Mouse (Mus musculus): Measurements from ENCODE around the gene Scnn1a. TPM values are rescaled to one million over a fixed set of nuclear protein-coding genes. Genes with fewer than 3 reads are reported as not detected.

Scnn1a gene
- polyA plus RNA-seq, 1 experiment from 2014 or later = 0.42 TPM

- H3K4me1 ChIP-seq (replicated peaks) = peaks cover 54% of the 10 kb centered on the region
- peaks cover 79% of the 10 kb centered on the region for H3K27me3 ChIP-seq (ENCODE audit: insufficient read depth, poor library complexity, severe bottlenecking)
- H3K36me3 ChIP-seq = peaks cover 41% of the 10 kb centered on the region
- no peaks in the 10 kb centered on the region for H3K9me3 ChIP-seq
- WGBS = 58% methylated on average over 9 of the region's 9 CpGs
- no peak overlapping the region for H3K4me3 ChIP-seq
- DNase-seq (ENCODE audit: low spot score) = no peak
- H3K27ac ChIP-seq = no peak overlapping the region
These were observed 39.5 kb downstream of the Scnn1a start for GRCm38 (mm10) chr6:125359999-125360398.

GRCm38 (mm10) chr6:125360846-125361245, 40.4 kb downstream of the Scnn1a start:
- 50% methylated on average over 9 of the region's 9 CpGs for WGBS
- Histone ChIP-seq H3K9me3 (no peaks in the 10 kb centered on the region), H3K4me3 (no peak overlapping the region), H3K4me1 (replicated peaks) (peaks cover 45% of the 10 kb centered on the region), H3K36me3 (peaks cover 41% of the 10 kb centered on the region), H3K27me3 (ENCODE audit: insufficient read depth, poor library complexity, severe bottlenecking) (peaks cover 74% of the 10 kb centered on the region), H3K27ac (no peak overlapping the region)
- DNase-seq (ENCODE audit: low spot score) = no peak

GRCm38 (mm10) chr6:125361467-125362291, 41.2 kb downstream of the Scnn1a start:
- peaks cover 40% of the 10 kb centered on the region for H3K4me1 ChIP-seq (replicated peaks)
- peak overlapping the region; percentile 34 for H3K4me3 ChIP-seq
- 22% methylated on average over 38 of the region's 38 CpGs for WGBS
- no peak for DNase-seq (ENCODE audit: low spot score)
- peak overlapping the region; percentile 50; the same call in 1 of the 2 replicates for H3K27ac ChIP-seq
- peaks cover 41% of the 10 kb centered on the region for H3K36me3 ChIP-seq
- no peaks in the 10 kb centered on the region for H3K9me3 ChIP-seq
- H3K27me3 ChIP-seq (ENCODE audit: insufficient read depth, poor library complexity, severe bottlenecking) = peaks cover 75% of the 10 kb centered on the region

GRCm38 (mm10) chr6:125363021-125363420, 42.6 kb downstream of the Scnn1a start:
- Histone ChIP-seq H3K27ac (0 out of 2 replicates have a peak overlapping the region, but pooled peaks have one; percentile 17), H3K4me1 (replicated peaks) (peaks cover 48% of the 10 kb centered on the region), H3K27me3 (ENCODE audit: insufficient read depth, poor library complexity, severe bottlenecking) (peaks cover 76% of the 10 kb centered on the region), H3K36me3 (peaks cover 31% of the 10 kb centered on the region), H3K9me3 (no peaks in the 10 kb centered on the region), H3K4me3 (peak overlapping the region; percentile 32)
- no peak for DNase-seq (ENCODE audit: low spot score)
- WGBS = 10% methylated on average over 15 of the region's 15 CpGs

GRCm38 (mm10) chr6:125363451-125364242, 43.2 kb downstream of the Scnn1a start:
- Histone ChIP-seq H3K9me3 (no peaks in the 10 kb centered on the region), H3K36me3 (peaks cover 25% of the 10 kb centered on the region), H3K27ac (0 out of 2 replicates have a peak overlapping the region, but pooled peaks have one; percentile 17), H3K4me3 (peak overlapping the region; percentile 32), H3K27me3 (ENCODE audit: insufficient read depth, poor library complexity, severe bottlenecking) (peaks cover 74% of the 10 kb centered on the region), H3K4me1 (replicated peaks) (peaks cover 55% of the 10 kb centered on the region)
- no peak for DNase-seq (ENCODE audit: low spot score)
- 8% methylated on average over 23 of the region's 23 CpGs for WGBS

GRCm38 (mm10) chr6:125364448-125364847, 44.0 kb downstream of the Scnn1a start:
- Histone ChIP-seq H3K27me3 (ENCODE audit: insufficient read depth, poor library complexity, severe bottlenecking) (peaks cover 68% of the 10 kb centered on the region), H3K4me1 (replicated peaks) (peaks cover 60% of the 10 kb centered on the region)

GRCm38 (mm10) chr6:125365522-125365921, 45.1 kb downstream of the Scnn1a start:
- Histone ChIP-seq H3K4me1 (replicated peaks) (peaks cover 60% of the 10 kb centered on the region), H3K4me3 (no peak overlapping the region), H3K27me3 (ENCODE audit: insufficient read depth, poor library complexity, severe bottlenecking) (peaks cover 57% of the 10 kb centered on the region), H3K27ac (no peak overlapping the region), H3K36me3 (peaks cover 13% of the 10 kb centered on the region; the same call in 1 of the 2 replicates), H3K9me3 (no peaks in the 10 kb centered on the region)
- DNase-seq (ENCODE audit: low spot score) = no peak
- 88% methylated on average over 5 of the region's 5 CpGs for WGBS

More at GRCm38 (mm10) chr6:125364448-125364847, 44.0 kb downstream of the Scnn1a start:
- no peak for DNase-seq (ENCODE audit: low spot score)
- Histone ChIP-seq H3K9me3 (no peaks in the 10 kb centered on the region), H3K36me3 (peaks cover 17% of the 10 kb centered on the region; the same call in 1 of the 2 replicates), H3K27ac (no peak overlapping the region), H3K4me3 (0 out of 2 replicates have a peak overlapping the region, but pooled peaks have one; percentile 16)
- WGBS = 2% methylated on average over 8 of the region's 8 CpGs

- peaks cover 10% of the 10 kb centered on the region; the same call in 1 of the 2 replicates for H3K36me3 ChIP-seq
- H3K27ac ChIP-seq = no peak overlapping the region
- 80% methylated on average over 1 of the region's 1 CpGs for WGBS
- peaks cover 58% of the 10 kb centered on the region for H3K4me1 ChIP-seq (replicated peaks)
- peaks cover 51% of the 10 kb centered on the region for H3K27me3 ChIP-seq (ENCODE audit: insufficient read depth, poor library complexity, severe bottlenecking)
- DNase-seq (ENCODE audit: low spot score) = no peak
- no peak overlapping the region for H3K4me3 ChIP-seq
- H3K9me3 ChIP-seq = no peaks in the 10 kb centered on the region
These were observed 45.7 kb downstream of the Scnn1a start for GRCm38 (mm10) chr6:125366133-125366532.

GRCm38 (mm10) chr6:125367758-125368371, 47.4 kb downstream of the Scnn1a start:
- H3K27ac ChIP-seq = peak overlapping the region; percentile 54; the same call in 1 of the 2 replicates
- WGBS = 46% methylated on average over 4 of the region's 4 CpGs
- H3K27me3 ChIP-seq (ENCODE audit: insufficient read depth, poor library complexity, severe bottlenecking) = peaks cover 46% of the 10 kb centered on the region
- no peaks in the 10 kb centered on the region for H3K36me3 ChIP-seq
- no peak overlapping the region for H3K4me3 ChIP-seq
- no peak for DNase-seq (ENCODE audit: low spot score)
- H3K4me1 ChIP-seq (replicated peaks) = peaks cover 47% of the 10 kb centered on the region
- no peaks in the 10 kb centered on the region for H3K9me3 ChIP-seq

GRCm38 (mm10) chr6:125377042-125377441, 56.6 kb downstream of the Scnn1a start:
- Histone ChIP-seq H3K27ac (no peak overlapping the region), H3K4me1 (replicated peaks) (peaks cover 44% of the 10 kb centered on the region), H3K36me3 (no peaks in the 10 kb centered on the region), H3K27me3 (ENCODE audit: insufficient read depth, poor library complexity, severe bottlenecking) (peaks cover 83% of the 10 kb centered on the region), H3K9me3 (no peaks in the 10 kb centered on the region), H3K4me3 (no peak overlapping the region)
- WGBS = 49% methylated on average over 6 of the region's 6 CpGs
- no peak for DNase-seq (ENCODE audit: low spot score)

- 0 out of 2 replicates have a peak overlapping the region, but pooled peaks have one; percentile 12 for H3K4me3 ChIP-seq
- peaks cover 83% of the 10 kb centered on the region for H3K27me3 ChIP-seq (ENCODE audit: insufficient read depth, poor library complexity, severe bottlenecking)
- H3K9me3 ChIP-seq = no peaks in the 10 kb centered on the region
- 40% methylated on average over 16 of the region's 16 CpGs for WGBS
- H3K36me3 ChIP-seq = no peaks in the 10 kb centered on the region
- H3K27ac ChIP-seq = peak overlapping the region; percentile 35; the same call in 1 of the 2 replicates
- H3K4me1 ChIP-seq (replicated peaks) = peaks cover 44% of the 10 kb centered on the region
- DNase-seq (ENCODE audit: low spot score) = no peak
These were observed 57.4 kb downstream of the Scnn1a start for GRCm38 (mm10) chr6:125377582-125378451.

All from hindbrain, embryonic 10.5 days (tissue).